Mouse (Mus musculus) MEL (cell line): Measurements from ENCODE around the gene Alox5ap. TPM values are rescaled to one million over a fixed set of nuclear protein-coding genes. Genes with fewer than 3 reads are reported as not detected.

ENCODE experiments used
- DNase-seq: peaks from one replicate; pipeline ENCODE4 v3.0.0; 2011; ENCODE audit warnings: low read depth, low spot score
- H3K27ac ChIP-seq: 2 replicates; pipeline ENCODE4 v1.5.1; 2012; ENCODE audit warnings: low read depth, mild to moderate bottlenecking, control low read depth, low read length, moderate library complexity; ENCODE audit not compliant: control insufficient read depth
- H3K27me3 ChIP-seq, 2 experiments: fragments of 150-350 bp in 1 of 2; sonication (generic) in 1 of 2; 2 replicates each; pipeline ENCODE4 v1.6.1; 2012; ENCODE audit warnings: low read length in 2 of 2, mild to moderate bottlenecking in 2 of 2, improper control_type of control experiment in 1 of 2, moderate library complexity in 1 of 2; ENCODE audit not compliant: insufficient read depth in 2 of 2, control insufficient read depth in 1 of 2
- H3K36me3 ChIP-seq, 2 experiments: 2 replicates each; pipeline ENCODE4 v1.6.1; 2012 to 2014; ENCODE audit warnings: low read length in 2 of 2, improper control_type of control experiment in 1 of 2, inconsistent platforms in 1 of 2, mild to moderate bottlenecking in 1 of 2; ENCODE audit not compliant: insufficient read depth in 2 of 2, control insufficient read depth in 1 of 2
- H3K4me1 ChIP-seq, 2 experiments: fragments of 150-350 bp in 1 of 2; sonication (generic) in 1 of 2; 2 replicates each; pipeline ENCODE4 v1.6.1; 2012; ENCODE audit warnings: low read length in 2 of 2, improper control_type of control experiment in 1 of 2, mild to moderate bottlenecking in 1 of 2; ENCODE audit not compliant: insufficient read depth in 2 of 2, control insufficient read depth in 1 of 2
- H3K4me3 ChIP-seq, 2 experiments: fragments of 150-350 bp in 1 of 2; sonication (generic) in 1 of 2; 2 replicates each; pipeline ENCODE4 v1.5.1; 2012; ENCODE audit warnings: low read depth in 2 of 2, low read length in 2 of 2, mild to moderate bottlenecking in 2 of 2, moderate library complexity in 2 of 2, control low read depth in 1 of 2, improper control_type of control experiment in 1 of 2; ENCODE audit not compliant: control insufficient read depth in 1 of 2, insufficient read depth in 1 of 2
- H3K79me2 ChIP-seq: 2 replicates; pipeline ENCODE4 v1.6.1; 2012; ENCODE audit warnings: mild to moderate bottlenecking, low read length, moderate library complexity; ENCODE audit not compliant: control insufficient read depth, poor library complexity, insufficient read depth
- H3K9ac ChIP-seq: 2 replicates; pipeline ENCODE4 v1.6.1; 2012; ENCODE audit warnings: low read depth, mild to moderate bottlenecking, control low read depth, low read length, moderate library complexity; ENCODE audit not compliant: control insufficient read depth, poor library complexity, severe bottlenecking
- H3K9me3 ChIP-seq: fragments of 150-350 bp; sonication (generic); replicated peaks from 2 replicates; pipeline ENCODE4 v1.6.1; 2012; ENCODE audit warnings: mild to moderate bottlenecking, low read length, improper control_type of control experiment, moderate library complexity; ENCODE audit not compliant: insufficient read depth
- BHLHE40 ChIP-seq: IDR thresholded peaks from 2 replicates; pipeline ENCODE4 v1.6.1; 2012; ENCODE audit warnings: low read depth, mild to moderate bottlenecking, inconsistent platforms, low read length, improper control_type of control experiment, borderline replicate concordance
- CHD1 ChIP-seq: IDR thresholded peaks from 2 replicates; pipeline ENCODE4 v1.6.1; 2012; ENCODE audit warnings: low read depth, mild to moderate bottlenecking, inconsistent platforms, low read length, improper control_type of control experiment
- CHD2 ChIP-seq: IDR thresholded peaks from 2 replicates; pipeline ENCODE4 v1.6.1; 2011; ENCODE audit warnings: low read length, improper control_type of control experiment
- CTCF ChIP-seq, 3 experiments: IDR thresholded peaks in 2 of 3; conservative IDR thresholded peaks in 1 of 3; 2 replicates each; pipeline ENCODE4 v1.5.1; 2011 to 2012; ENCODE audit warnings: low read length in 3 of 3, low read depth in 2 of 3, mild to moderate bottlenecking in 2 of 3, improper control_type of control experiment in 1 of 3, inconsistent platforms in 1 of 3, mixed read lengths in 1 of 3, moderate library complexity in 1 of 3; ENCODE audit not compliant: control insufficient read depth in 1 of 3, insufficient read depth in 1 of 3, poor library complexity in 1 of 3, severe bottlenecking in 1 of 3
- E2F4 ChIP-seq: IDR thresholded peaks from 2 replicates; pipeline ENCODE4 v1.6.1; 2011; ENCODE audit warnings: low read depth, low read length, improper control_type of control experiment, borderline replicate concordance
- ELF1 ChIP-seq: IDR thresholded peaks from 2 replicates; pipeline ENCODE4 v1.6.1; 2014; ENCODE audit warnings: low read depth, mild to moderate bottlenecking, inconsistent platforms, low read length, improper control_type of control experiment, moderate library complexity
- EP300 ChIP-seq, 2 experiments: IDR thresholded peaks; 2 replicates each; pipeline ENCODE4 v1.6.1; 2011; ENCODE audit warnings: improper control_type of control experiment in 2 of 2, low read length in 2 of 2, low read depth in 1 of 2, mild to moderate bottlenecking in 1 of 2
- GABPA ChIP-seq: IDR thresholded peaks from 2 replicates; pipeline ENCODE4 v1.6.1; 2012; ENCODE audit warnings: low read depth, mild to moderate bottlenecking, inconsistent platforms, low read length, improper control_type of control experiment, moderate library complexity
- GATA1 ChIP-seq: IDR thresholded peaks from 2 replicates; pipeline ENCODE4 v1.6.1; 2011; ENCODE audit warnings: low read depth, low read length, improper control_type of control experiment
- HCFC1 ChIP-seq: IDR thresholded peaks from 2 replicates; pipeline ENCODE4 v1.6.1; 2012; ENCODE audit warnings: low read depth, mild to moderate bottlenecking, inconsistent platforms, low read length, improper control_type of control experiment, moderate library complexity
- JUND ChIP-seq: IDR thresholded peaks from 2 replicates; pipeline ENCODE4 v1.6.1; 2011; ENCODE audit warnings: low read depth, mild to moderate bottlenecking, improper control_type of control experiment, low read length
- KAT2A ChIP-seq: conservative IDR thresholded peaks from 2 replicates; pipeline ENCODE4 v1.6.1; 2012; ENCODE audit warnings: low read depth, low read length, improper control_type of control experiment, inconsistent platforms
- MAFK ChIP-seq: IDR thresholded peaks from 2 replicates; pipeline ENCODE4 v1.6.1; 2011; ENCODE audit warnings: low read depth, mild to moderate bottlenecking, low read length, improper control_type of control experiment, borderline replicate concordance
- MAX ChIP-seq: IDR thresholded peaks from 2 replicates; pipeline ENCODE4 v1.6.1; 2011; ENCODE audit warnings: low read length, improper control_type of control experiment
- MAZ ChIP-seq: IDR thresholded peaks from 2 replicates; pipeline ENCODE4 v1.6.1; 2012; ENCODE audit warnings: low read depth, mild to moderate bottlenecking, inconsistent platforms, low read length, improper control_type of control experiment
- MXI1 ChIP-seq: IDR thresholded peaks from 2 replicates; pipeline ENCODE4 v1.6.1; 2011; ENCODE audit warnings: mild to moderate bottlenecking, low read depth, low read length, improper control_type of control experiment
- MYB ChIP-seq: IDR thresholded peaks from 2 replicates; pipeline ENCODE4 v1.6.1; 2011; ENCODE audit warnings: mild to moderate bottlenecking, low read depth, low read length, improper control_type of control experiment
- MYC ChIP-seq: IDR thresholded peaks from 2 replicates; pipeline ENCODE4 v1.6.1; 2011; ENCODE audit warnings: low read depth, mild to moderate bottlenecking, low read length, improper control_type of control experiment, moderate library complexity
- NRF1 ChIP-seq: IDR thresholded peaks from 2 replicates; pipeline ENCODE4 v1.6.1; 2014; ENCODE audit warnings: low read depth, mild to moderate bottlenecking, inconsistent platforms, low read length, improper control_type of control experiment, moderate library complexity; ENCODE audit not compliant: poor library complexity, insufficient read depth, severe bottlenecking
- POLR2A ChIP-seq, 2 experiments: IDR thresholded peaks; 2 replicates each; pipeline ENCODE4 v1.6.1; 2011 to 2012; ENCODE audit warnings: low read length in 2 of 2, mild to moderate bottlenecking in 2 of 2, control low read depth in 1 of 2, improper control_type of control experiment in 1 of 2, low read depth in 1 of 2, moderate library complexity in 1 of 2; ENCODE audit not compliant: control insufficient read depth in 1 of 2, insufficient read depth in 1 of 2, poor library complexity in 1 of 2
- POLR2AphosphoS2 ChIP-seq: IDR thresholded peaks from 2 replicates; pipeline ENCODE4 v1.6.1; 2011; ENCODE audit warnings: low read length, improper control_type of control experiment
- POLR2AphosphoS5 ChIP-seq: IDR thresholded peaks from 2 replicates; pipeline ENCODE4 v1.6.1; 2012; ENCODE audit warnings: low read depth, borderline replicate concordance, mild to moderate bottlenecking, inconsistent platforms, low read length, moderate library complexity, mixed read lengths
- RAD21 ChIP-seq: IDR thresholded peaks from 2 replicates; pipeline ENCODE4 v1.6.1; 2011; ENCODE audit warnings: mild to moderate bottlenecking, low read depth, low read length, improper control_type of control experiment
- RCOR1 ChIP-seq: IDR thresholded peaks from 2 replicates; pipeline ENCODE4 v1.6.1; 2012; ENCODE audit warnings: low read depth, mild to moderate bottlenecking, inconsistent platforms, low read length, improper control_type of control experiment
- SIN3A ChIP-seq: IDR thresholded peaks from 2 replicates; pipeline ENCODE4 v1.6.1; 2012; ENCODE audit warnings: low read length, improper control_type of control experiment, inconsistent platforms
- SMC3 ChIP-seq: IDR thresholded peaks from 2 replicates; pipeline ENCODE4 v1.6.1; 2011; ENCODE audit warnings: low read depth, low read length, improper control_type of control experiment
- TAL1 ChIP-seq: IDR thresholded peaks from 2 replicates; pipeline ENCODE4 v1.6.1; 2012; ENCODE audit warnings: mild to moderate bottlenecking, inconsistent platforms, low read length, moderate library complexity, mixed read lengths
- TCF12 ChIP-seq: IDR thresholded peaks from 2 replicates; pipeline ENCODE4 v1.6.1; 2014; ENCODE audit warnings: low read depth, mild to moderate bottlenecking, inconsistent platforms, low read length, improper control_type of control experiment, moderate library complexity
- UBTF ChIP-seq: IDR thresholded peaks from 2 replicates; pipeline ENCODE4 v1.6.1; 2012; ENCODE audit warnings: low read depth, mild to moderate bottlenecking, inconsistent platforms, low read length, improper control_type of control experiment, moderate library complexity, borderline replicate concordance; ENCODE audit not compliant: insufficient read depth
- USF1 ChIP-seq: IDR thresholded peaks from 2 replicates; pipeline ENCODE4 v1.6.1; 2014; ENCODE audit warnings: low read depth, mild to moderate bottlenecking, inconsistent platforms, low read length, improper control_type of control experiment, moderate library complexity
- USF2 ChIP-seq, 2 experiments: IDR thresholded peaks; 2 replicates each; pipeline ENCODE4 v1.6.1; 2011 to 2012; ENCODE audit warnings: improper control_type of control experiment in 2 of 2, low read length in 2 of 2, borderline replicate concordance in 1 of 2, inconsistent platforms in 1 of 2, low read depth in 1 of 2, mild to moderate bottlenecking in 1 of 2; ENCODE audit not compliant: insufficient read depth in 1 of 2
- ZC3H11A ChIP-seq: IDR thresholded peaks from 2 replicates; pipeline ENCODE4 v1.6.1; 2012; ENCODE audit warnings: low read depth, mild to moderate bottlenecking, inconsistent platforms, low read length, improper control_type of control experiment
- ZKSCAN1 ChIP-seq: IDR thresholded peaks from 2 replicates; pipeline ENCODE4 v1.6.1; 2012; ENCODE audit warnings: low read depth, mild to moderate bottlenecking, inconsistent platforms, low read length, improper control_type of control experiment, moderate library complexity
- ZMIZ1 ChIP-seq: IDR thresholded peaks from 2 replicates; pipeline ENCODE4 v1.6.1; 2012; ENCODE audit warnings: low read depth, mild to moderate bottlenecking, inconsistent platforms, low read length, improper control_type of control experiment, moderate library complexity
- ZNF384 ChIP-seq: IDR thresholded peaks from 2 replicates; pipeline ENCODE4 v1.6.1; 2012; ENCODE audit warnings: low read depth, mild to moderate bottlenecking, inconsistent platforms, low read length, improper control_type of control experiment
- polyA plus RNA-seq, 2 experiments: library from polyadenylated mRNA; stranded (reverse) in 1 of 2; unstranded in 1 of 2; fragments of >175 nt in 1 of 2; fragments of >200 nt in 1 of 2; gene quantifications; 2 replicates each; pipeline versions ENCODE4 v1.2.1 to v1.2.4; 2012; ENCODE audit warnings: low replicate concordance in 2 of 2, low read depth in 1 of 2; ENCODE audit not compliant: insufficient read length in 2 of 2, insufficient read depth in 1 of 2, missing spikeins in 1 of 2
- total RNA-seq: library from RNA; depleted of rRNA; stranded (reverse); fragments of 300-350 nt; gene quantifications from 2 replicates; pipeline ENCODE4 v1.2.3, GENCODE M21; 2012

Gene Alox5ap
- total and polyA plus RNA-seq, 3 experiments = 56.4 to 157 TPM; not detected in 1

DNA sequence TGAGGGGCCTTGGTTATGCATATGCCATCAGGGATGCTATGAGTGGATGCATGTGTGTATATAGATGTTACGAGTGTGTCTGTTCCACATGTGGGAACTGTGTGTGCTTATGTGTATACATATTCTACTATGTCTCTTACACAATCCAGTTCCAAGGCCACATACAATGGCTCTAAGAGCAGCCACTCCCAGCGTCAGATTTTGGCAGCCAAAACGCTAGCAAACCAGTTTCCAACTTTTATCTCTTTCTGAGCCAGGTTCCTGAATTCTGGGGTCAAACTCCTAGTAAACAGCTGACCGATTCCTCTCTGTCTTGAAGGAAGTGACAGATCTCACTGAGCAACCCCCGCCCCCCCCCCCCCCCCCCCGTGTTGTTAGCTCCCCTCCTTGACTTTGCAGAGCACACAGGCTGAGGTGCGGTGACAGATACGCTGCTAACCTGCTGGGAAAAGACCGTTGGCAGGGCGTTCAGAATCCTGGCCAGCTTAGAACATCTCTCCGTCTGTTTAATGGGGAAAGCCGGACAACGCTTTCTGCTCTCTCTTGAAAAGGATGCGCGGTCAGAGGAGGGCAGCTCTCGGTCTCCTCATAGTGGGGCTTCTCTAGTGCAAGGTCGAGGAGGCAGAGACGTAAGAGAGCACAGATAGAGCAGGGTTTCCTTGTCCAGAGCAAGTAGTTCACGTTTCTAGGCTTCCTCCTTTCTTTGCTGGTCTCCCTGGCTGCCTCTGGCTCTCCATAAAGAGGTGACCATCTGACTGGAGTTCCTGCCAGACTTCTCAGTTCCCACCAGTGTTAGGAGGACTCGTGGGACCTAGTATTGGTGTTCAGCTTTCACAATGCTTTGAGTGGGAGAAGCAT, 17.3 kb upstream of the Alox5ap start:
- Histone ChIP-seq H3K4me3 (peak overlapping the region; percentile 29 to 33), H3K4me1 (peaks cover 3 to 21% of the 10 kb centered on the region in 2 experiments; a peak in 3 of 4 replicates), H3K36me3 (peaks cover 0 to 8% of the 10 kb centered on the region in 2 experiments; a peak in 2 of 4 replicates), H3K79me2 (no peaks in the 10 kb centered on the region; the same call in 1 of the 2 replicates), H3K27ac (peak overlapping the region; percentile 34), H3K9ac (peak overlapping the region; percentile 36), H3K9me3 (no peaks in the 10 kb centered on the region), H3K27me3 (no peaks in the 10 kb centered on the region)
- DNase-seq = peak; percentile 76
- TF ChIP-seq MAFK (0 out of 2 replicates have a peak, but pooled peaks have one; percentile 25), POLR2AphosphoS2 (no peak), BHLHE40 (0 out of 2 replicates have a peak, but pooled peaks have one; percentile 20), EP300 (IDR thresholded peaks at IDR 0.05; ENCODE audit: low read depth in 1 of 2, low read length in 2 of 2) (peak in 1 of 2 experiments; percentile 28; a peak in 3 of 4 replicates), MAZ (no peak; the same call in 1 of the 2 replicates), POLR2A (IDR thresholded peaks at IDR 0.05; ENCODE audit: control insufficient read depth in 1 of 2, insufficient read depth in 1 of 2, low read depth in 1 of 2, low read length in 2 of 2, poor library complexity in 1 of 2) (no peak), MYB (no peak), ZKSCAN1 (no peak), CTCF (IDR thresholded peaks at IDR 0.05 in 2 of 3, conservative IDR thresholded peaks at IDR 0.05 in 1 of 3; ENCODE audit: control insufficient read depth in 1 of 3, insufficient read depth in 1 of 3, low read depth in 2 of 3, low read length in 3 of 3, poor library complexity in 1 of 3, severe bottlenecking in 1 of 3) (no peak), ZMIZ1 (no peak), KAT2A (no peak), ZC3H11A (no peak), POLR2AphosphoS5 (no peak), RAD21 (no peak), SMC3 (no peak), NRF1 (no peak), E2F4 (no peak), JUND (no peak), HCFC1 (0 out of 2 replicates have a peak, but pooled peaks have one; percentile 13), CHD1 (no peak), GATA1 (peak; percentile 60; the same call in 1 of the 2 replicates), MXI1 (peak; percentile 60; the same call in 1 of the 2 replicates), USF2 (IDR thresholded peaks at IDR 0.05; ENCODE audit: borderline replicate concordance in 1 of 2, insufficient read depth in 1 of 2, low read depth in 1 of 2, low read length in 2 of 2) (no peak), USF1 (no peak), ELF1 (no peak), SIN3A (peak; percentile 84), ZNF384 (no peak), TAL1 (no peak), CHD2 (no peak), GABPA (no peak), RCOR1 (peak; percentile 67; the same call in 1 of the 2 replicates), TCF12 (peak; percentile 19; the same call in 1 of the 2 replicates), UBTF (no peak), MAX (0 out of 2 replicates have a peak, but pooled peaks have one; percentile 9), MYC (no peak)
